Mouse (Mus musculus): Measurements from ENCODE around the gene Eva1c.
A peak's percentile ranks its signal among the peaks of the same experiment; 100 is the strongest.
"Not testable (repeated sequence)": the region's sequence is repeated elsewhere in the genome, so short reads cannot be mapped to it uniquely, and the experiment has no call there.

Eva1c gene

DNA sequence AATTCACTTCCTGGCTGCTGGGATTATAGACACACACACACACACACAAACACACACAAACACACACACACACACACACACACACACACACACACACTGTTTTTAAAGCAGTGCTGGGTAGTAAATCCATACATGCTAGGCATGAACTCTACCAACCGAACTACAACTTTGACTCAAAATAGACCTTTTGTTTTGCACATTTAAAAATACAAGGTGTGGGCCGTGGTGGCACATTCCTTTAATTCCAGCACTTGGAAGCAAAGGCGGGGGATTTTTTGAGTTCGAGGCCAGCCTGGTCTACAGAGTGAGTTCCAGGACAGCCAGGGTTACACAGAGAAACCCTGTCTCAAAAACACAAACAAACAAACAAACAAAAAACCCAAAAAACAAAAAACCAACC, 2.5 kb upstream of the Eva1c start:
- DNase-seq (ENCODE audit: extremely low spot score, low spot score) = not testable (repeated sequence)

- no peak for DNase-seq (ENCODE audit: extremely low spot score, low spot score)
Measured at GRCm38 (mm10) chr16:90826041-90826440, 478 bp upstream of the Eva1c start.

DNA sequence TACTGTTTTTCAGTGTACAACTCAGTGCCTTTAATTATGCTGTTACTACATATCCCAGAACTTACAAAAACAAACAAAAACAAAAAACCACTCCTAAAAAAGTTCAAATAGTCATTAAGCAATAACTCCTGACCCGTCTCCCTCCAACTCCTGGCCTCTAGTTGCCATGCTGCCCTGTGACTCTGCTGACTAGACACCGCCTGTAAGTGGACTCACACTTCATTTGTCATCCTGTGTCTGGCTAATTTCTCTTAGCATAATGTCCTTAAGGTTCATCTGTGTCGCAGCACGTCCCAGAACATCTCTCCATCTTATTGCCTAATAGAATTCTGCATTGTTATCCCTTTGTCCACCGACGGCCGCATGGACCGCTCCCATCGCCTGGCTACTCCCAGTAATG, 979 bp downstream of the Eva1c start:
- DNase-seq (ENCODE audit: extremely low spot score, low spot score) = no peak

DNA sequence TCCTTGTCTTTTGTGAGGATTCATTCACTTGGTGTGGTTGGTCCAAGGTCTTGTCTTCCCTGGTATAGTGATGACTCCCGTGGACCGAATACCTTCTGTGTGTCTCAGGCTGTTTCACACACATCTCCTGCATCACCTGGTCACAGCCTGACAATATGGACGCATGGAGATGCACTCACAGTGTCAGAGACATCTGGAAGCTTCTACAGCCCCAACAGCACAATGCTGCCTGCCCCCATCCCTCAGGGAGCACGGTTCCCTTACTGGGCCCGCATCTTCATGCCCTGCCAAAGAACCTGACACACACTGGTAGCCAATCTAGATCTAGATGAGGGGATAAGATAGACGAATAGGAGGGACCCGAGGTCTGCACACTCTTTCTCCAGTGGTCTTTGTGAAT, 2.6 kb downstream of the Eva1c start:
- DNase-seq (ENCODE audit: extremely low spot score, low spot score) = no peak

- peak; percentile 74 for DNase-seq (ENCODE audit: extremely low spot score, low spot score)
Measured at GRCm38 (mm10) chr16:90829894-90830685, 3.6 kb downstream of the Eva1c start.

DNA sequence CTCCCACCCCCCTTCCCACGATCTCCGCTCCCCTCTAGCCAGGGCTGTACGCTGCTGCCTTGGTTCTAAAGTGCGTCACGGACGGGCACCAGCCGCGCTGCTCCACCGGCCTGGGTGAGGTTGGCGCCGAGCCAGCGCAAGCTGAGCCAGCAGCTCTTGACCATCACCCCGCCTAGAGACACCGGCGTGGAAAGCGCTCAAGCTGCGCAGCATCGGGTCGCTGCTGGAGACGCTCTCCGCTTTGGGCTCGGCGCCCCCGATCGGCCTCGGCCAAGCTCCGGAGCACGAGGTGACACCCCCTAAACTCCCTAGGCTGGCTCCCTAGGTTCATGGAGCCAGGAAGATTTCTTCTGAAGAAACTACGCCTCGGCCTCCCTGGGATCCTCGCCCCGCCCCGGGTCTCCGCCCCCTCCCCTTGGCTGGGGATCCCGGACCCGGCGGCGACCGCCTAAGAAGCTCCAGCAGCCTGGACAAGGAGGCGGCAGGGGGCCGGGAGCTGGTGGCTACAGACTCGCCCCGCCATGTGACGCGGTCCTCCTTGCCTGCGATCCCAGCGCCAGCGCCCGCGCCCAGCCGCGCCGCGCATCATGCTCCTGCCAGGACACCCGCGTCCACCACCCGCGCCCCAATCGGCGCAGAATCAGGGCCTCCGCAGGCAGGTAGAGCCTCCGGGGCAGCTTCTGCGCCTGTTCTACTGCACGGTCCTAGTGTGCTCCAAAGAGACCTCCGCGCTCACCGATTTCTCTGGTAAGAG, 4.3 kb downstream of the Eva1c start:
- peak; percentile 80 for DNase-seq (ENCODE audit: extremely low spot score, low spot score)

- DNase-seq (ENCODE audit: extremely low spot score, low spot score) = no peak
Measured at GRCm38 (mm10) chr16:90831676-90832075, 5.2 kb downstream of the Eva1c start.

- no peak for DNase-seq (ENCODE audit: extremely low spot score, low spot score)
Measured at GRCm38 (mm10) chr16:90832495-90832894, 6.0 kb downstream of the Eva1c start.

DNA sequence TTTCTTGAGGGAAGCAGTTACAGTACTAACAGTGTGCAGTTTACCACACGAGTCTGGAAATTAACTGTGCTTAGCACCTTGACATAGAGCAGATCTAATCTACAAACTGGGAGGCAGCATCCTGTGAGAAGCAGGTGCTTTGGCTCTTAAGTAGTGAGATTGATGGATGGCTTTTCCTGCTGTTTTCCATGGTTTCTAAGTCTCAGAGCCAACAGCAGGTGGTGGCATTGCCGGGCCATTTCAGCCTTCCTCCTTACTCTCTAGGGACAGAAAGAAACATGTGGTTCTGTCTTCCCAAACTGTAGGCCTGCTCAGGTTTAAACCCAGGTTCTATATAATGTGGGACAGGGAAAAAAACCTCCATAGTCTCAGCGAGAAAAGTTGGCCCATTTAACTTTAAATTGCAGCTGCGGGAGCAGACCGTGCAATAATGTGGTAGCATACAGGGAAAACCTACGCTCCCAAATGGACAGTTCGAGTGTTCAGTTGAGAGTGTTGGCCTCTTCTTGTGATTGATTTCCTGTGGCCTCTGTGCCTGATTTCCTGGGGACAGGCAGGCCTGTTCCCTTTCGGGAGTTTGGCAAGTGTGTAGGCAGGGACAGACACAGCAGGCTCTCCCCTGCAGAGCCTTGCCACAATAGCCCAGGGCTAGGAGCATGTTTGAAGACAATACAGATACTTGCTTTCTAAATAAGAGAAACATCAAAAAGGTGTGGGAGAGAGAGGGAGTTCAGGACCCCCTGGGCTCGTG, 6.7 kb downstream of the Eva1c start:
- no peak for DNase-seq (ENCODE audit: extremely low spot score, low spot score)

DNA sequence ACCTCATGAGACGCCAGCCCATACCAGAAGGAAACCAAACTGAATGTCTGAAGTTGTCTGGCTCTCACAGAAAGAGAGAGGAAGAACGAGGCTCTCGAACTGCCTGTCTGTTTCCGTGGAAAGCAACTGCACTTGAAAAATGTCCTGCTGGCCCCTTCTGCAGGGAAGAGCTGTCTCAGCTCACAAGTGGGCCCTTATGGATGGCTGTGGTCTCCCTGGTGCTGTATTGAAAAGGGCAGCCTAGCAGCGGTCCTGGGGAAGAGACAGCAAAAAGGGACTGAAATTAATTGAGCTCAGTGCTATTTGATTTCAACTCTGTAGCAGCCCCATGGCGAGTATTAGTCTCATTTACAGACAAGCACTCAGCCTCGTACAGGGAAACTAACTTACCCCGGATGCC, 10.9 kb downstream of the Eva1c start:
- DNase-seq (ENCODE audit: extremely low spot score, low spot score) = no peak

- no peak for DNase-seq (ENCODE audit: extremely low spot score, low spot score)
Measured at GRCm38 (mm10) chr16:90842164-90842563, 15.6 kb downstream of the Eva1c start.

DNA sequence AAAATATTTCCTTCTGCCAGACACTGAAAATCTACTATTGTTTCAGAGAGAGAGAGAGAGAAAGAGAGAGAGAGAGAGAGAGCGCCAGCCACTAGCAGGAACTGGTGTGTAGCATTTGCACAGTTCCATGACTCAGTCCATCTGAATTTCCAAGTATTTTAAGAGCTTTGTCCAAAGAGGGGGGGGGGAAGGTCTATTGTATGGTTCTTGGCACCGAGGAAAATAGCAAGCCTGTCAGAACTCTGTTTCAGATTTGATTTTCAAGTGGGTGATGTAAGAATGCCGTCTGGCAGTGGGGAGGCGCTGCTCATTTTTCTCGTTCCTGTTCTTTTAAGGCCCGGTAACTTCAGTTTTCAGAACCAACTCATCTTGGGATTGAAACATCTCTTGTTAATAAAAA, 18.5 kb downstream of the Eva1c start:
- DNase-seq (ENCODE audit: extremely low spot score, low spot score) = no peak

DNA sequence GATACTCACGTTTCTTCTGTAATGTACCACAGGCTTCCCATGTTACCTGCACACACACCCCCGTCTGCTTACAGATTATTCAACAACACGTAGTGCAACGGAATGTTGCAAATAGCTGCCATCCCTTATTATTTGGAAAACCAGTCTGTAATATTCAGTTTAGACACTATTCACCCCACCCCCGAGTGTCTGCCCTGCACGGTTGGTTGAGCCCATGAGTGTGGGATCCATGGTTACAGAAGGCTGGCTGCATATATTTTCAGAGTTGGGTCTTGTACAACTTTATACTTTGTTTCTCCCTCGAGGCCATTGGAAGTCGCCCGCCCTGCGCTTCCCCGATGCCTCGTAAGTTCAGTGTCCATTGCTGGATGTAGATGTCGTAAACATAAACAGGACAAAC, 19.1 kb downstream of the Eva1c start:
- no peak for DNase-seq (ENCODE audit: extremely low spot score, low spot score)

DNA sequence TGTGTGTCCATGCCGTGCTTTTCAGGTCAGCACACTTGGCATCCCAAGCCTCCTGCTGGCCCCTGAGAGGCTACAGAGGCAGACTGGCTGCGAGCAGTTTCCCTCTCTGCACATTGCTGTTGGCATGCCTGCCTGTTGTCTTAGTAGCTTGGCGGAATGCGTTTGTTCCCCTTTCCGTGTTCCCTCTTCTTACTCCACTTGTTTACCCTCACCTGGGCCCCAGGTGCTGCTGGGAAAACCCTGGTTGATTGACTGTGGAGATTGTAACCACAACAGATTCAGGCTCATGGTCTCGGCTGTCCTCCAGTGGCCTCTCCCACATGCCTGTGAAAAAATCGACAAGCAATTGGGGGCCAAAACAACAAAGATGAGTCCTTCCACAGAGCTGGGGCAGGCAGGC, 22.2 kb downstream of the Eva1c start:
- DNase-seq (ENCODE audit: extremely low spot score, low spot score) = no peak

DNA sequence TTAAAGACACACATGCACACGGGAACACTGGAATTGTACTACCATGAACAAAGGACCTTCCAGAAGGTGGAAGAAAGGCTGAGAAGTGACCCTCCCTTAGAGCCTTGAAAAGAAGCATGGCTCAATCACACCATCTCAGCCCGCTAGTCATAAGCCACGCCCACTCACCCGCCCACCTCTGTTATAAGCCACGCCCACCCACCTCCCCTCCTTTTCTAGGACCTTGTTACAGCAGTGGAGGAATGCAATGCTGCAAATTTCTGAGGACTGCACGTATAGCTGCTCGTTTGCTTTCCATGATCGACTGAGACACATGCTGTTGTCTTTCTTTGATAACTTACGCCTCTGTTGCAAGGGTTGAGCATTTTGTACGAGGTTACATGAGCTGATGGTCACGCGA, 22.7 kb downstream of the Eva1c start:
- DNase-seq (ENCODE audit: extremely low spot score, low spot score) = no peak

DNA sequence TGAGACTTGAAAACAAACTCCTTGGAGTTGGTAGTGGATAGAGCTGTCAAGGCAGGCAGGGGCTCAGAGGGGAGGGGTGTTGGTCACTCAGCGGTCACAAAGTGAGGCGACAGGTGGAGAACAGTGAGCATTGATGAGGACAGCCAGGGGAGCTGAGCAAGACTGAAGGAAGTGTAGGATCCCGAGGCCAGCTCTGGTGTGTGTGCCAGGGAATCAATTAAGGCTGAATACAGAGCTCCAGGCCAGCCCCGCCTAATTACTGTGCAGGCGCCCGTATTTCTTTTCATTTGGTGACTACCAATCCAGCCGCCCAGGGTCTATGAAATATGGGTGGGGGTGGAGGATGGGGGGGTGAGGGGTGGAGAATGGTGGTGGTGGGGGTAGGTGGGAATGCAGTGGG, 24.4 kb downstream of the Eva1c start:
- no peak for DNase-seq (ENCODE audit: extremely low spot score, low spot score)

GRCm38 (mm10) chr16:90851621-90852334, 25.3 kb downstream of the Eva1c start:
- DNase-seq (ENCODE audit: extremely low spot score, low spot score) = no peak

- DNase-seq (ENCODE audit: extremely low spot score, low spot score) = no peak
Measured at GRCm38 (mm10) chr16:90856552-90857200, 30.2 kb downstream of the Eva1c start.

GRCm38 (mm10) chr16:90858206-90858605, 31.7 kb downstream of the Eva1c start:
- DNase-seq (ENCODE audit: extremely low spot score, low spot score) = no peak

DNA sequence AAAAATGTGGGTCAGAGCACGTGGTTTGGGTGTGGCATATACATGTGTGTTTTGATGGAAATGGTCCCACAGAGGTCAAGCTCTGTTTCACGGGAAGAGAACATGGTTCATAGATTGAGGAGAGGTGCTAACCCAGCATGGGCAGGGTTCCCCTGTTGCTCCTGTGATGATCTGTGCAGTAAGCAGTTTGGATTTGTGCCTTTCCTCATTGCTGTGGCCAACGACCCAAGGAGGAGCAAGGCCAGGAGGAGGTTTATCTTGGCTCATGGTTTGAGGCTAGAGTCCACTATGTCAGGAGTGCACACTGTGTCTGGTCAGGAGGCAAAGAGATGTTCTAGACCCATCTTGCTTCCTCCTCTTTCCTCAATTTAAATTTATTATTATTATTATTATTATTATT, 36.5 kb downstream of the Eva1c start:
- no peak for DNase-seq (ENCODE audit: extremely low spot score, low spot score)

DNA sequence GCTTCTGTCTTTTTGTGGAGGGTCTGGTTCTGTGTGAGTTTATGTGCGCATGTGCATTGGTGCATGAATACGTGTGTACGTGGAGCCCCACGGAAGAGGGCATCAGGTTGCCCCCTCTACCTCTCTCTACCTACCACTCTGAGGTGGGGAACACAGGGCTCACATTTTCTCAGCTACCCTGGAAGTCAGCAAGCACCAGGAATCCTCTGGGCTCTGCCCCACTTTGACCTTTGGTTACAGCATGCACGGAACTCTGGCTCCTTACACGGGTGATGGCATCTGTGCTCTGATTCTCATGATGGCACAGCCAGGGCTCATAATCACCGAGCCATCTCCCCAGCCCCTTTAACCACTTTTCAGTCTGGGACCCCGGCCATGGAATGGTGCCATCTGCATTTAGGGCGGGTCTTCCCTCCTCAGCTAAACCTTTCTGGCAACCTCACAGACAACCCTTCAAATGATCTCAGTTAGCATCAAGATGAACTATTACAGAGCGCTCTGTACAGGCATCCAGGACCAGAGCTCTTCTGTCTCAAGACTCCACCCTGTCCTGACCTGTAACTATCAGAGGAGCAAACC, 37.0 kb downstream of the Eva1c start:
- DNase-seq (ENCODE audit: extremely low spot score, low spot score) = no peak

Measured in neural tube, embryonic 10.5 days (tissue).